Mouse (Mus musculus): ENCODE measurements around the gene Myl9.
A peak's percentile ranks its signal among the peaks of the same experiment; 100 is the strongest.
"Not testable (repeated sequence)": the region's sequence is repeated elsewhere in the genome, so short reads cannot be mapped to it uniquely, and the experiment has no call there.

Gene Myl9

GRCm38 (mm10) chr2:156784016-156784585 is 8.9 kb downstream of the Myl9 start:
- no peak for DNase-seq (ENCODE audit: low read depth, low spot score)

DNA sequence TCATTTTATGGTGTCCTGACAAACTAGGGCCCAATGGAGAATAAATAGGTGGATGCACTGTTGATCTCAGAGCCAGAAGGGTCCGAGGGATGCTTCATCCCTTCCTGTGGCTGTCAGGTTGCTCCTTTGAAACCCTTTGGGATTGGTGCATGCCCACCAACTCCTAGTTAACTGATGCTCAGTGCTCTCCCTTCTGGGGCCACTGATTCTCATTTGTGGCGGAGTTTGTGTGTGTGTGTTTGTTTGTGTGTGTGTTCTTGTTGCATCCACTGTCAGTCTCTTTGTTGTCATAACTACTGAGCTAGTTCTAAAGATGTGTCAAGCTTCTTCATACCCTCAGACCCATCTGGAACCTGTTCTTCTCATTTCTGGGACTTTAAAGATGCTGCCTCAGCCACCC is 9.7 kb downstream of the Myl9 start:
- DNase-seq (ENCODE audit: low read depth, low spot score) = no peak

DNA sequence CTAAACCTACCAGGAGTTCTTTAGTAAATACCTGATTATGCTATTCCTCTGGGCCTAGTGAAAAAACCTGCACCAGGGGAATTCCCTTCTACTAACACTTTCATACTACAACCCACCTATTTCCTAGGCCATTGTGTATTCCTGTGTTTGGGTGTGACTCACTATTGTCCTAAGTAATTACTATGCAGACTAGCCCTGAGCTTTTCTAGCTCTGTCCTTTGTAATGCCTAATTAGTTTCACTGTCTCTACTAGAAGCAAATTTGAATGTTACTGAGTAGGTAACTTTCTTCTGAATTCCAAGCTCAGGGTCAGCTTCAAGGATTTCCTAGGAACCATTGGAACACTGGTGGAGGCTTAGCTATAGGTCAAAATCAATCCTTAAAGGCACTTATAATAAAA is 11.1 kb downstream of the Myl9 start:
- not testable (repeated sequence) for DNase-seq (ENCODE audit: low read depth, low spot score)

DNA sequence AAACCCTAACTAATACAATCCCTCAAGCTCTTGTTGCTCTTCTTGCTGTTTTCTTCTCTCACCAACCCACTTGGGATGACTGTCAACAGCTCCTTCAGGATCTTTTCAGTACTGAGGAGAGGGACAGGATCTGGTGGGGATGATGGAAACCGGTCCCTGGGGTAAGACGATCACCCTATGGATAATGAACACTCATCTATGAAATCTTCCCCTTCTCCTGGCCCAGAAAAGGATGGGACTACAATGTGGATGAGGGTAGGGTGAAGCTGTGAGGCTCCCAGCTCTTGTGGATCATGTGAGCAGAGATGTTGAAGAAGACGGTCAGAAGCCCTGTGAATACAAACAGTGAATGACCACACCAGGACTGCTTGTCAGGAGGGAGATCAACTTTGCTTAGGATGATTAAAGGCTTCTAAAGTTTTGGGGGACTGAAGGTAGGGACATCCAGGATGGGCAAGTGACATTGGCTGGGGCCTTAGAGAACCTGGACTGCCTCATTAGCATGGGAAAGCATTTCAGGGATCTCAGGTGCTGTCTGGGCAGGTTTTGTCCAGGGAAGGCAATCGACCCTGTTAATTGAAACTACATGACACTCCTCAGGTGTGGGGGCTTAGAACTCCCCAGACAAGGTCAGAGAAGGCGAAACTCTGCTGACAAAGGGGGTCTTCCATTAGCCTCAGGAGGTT is 12.0 kb downstream of the Myl9 start:
- DNase-seq (ENCODE audit: low read depth, low spot score) = no peak

DNA sequence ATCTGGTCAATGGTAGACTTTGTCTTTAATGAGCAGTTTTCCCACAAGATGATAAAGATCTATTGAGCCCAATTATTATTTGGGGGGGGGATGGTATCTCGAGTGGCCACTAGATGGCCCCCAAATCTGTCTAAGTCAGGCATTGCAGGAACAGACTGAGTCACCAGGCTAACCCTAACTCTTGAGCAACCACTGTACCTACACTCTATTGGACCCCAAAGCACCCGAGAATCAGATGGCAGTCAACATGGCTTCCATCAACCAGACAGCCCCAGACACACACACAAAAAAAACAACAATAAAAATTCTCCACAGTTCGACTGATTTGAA is 12.5 kb downstream of the Myl9 start:
- DNase-seq (ENCODE audit: low read depth, low spot score) = no peak

- no peak for DNase-seq (ENCODE audit: low read depth, low spot score)
These were observed 13.6 kb downstream of the Myl9 start for GRCm38 (mm10) chr2:156788836-156789235.

DNA sequence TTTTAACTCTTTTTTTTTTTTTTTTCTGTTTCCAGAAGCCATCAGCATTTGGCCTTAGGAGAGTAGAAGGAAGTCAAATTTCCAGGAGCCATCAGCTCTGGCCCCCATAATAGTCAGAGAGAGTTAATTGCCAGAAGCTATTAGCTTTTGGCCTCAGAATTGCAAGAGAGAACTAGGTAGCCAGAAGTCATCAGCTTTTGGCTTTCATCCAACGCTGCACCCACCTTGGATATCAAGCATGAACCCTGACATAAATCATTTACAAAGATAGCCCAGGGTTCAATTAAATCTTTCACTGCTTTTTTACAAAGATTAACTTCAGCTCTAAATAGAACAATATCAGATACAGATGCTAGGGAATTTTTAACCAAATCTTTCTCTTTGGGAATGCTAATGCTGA is 23.3 kb downstream of the Myl9 start:
- DNase-seq (ENCODE audit: low read depth, low spot score) = no peak

GRCm38 (mm10) chr2:156801045-156801444 is 25.8 kb downstream of the Myl9 start:
- DNase-seq (ENCODE audit: low read depth, low spot score) = no peak

DNA sequence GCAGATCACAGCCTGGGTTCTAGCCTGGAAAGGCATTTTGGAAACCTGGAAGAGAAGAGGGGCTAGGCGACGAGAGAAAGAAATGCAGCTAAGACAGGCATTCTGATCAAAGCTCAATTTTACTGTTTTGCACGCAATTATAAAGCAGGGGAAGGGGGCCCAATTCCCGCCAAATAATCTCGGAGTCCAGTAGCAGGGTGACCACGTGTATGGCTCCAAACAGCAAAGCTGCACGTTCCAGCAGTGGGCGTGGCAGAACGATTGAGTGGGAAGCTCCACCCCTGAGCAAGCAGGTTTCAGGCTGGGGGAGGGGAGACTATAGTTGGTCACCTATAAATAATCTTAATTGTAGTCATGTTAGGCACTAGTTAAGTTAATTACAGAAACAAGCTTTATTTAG is 26.9 kb downstream of the Myl9 start:
- DNase-seq (ENCODE audit: low read depth, low spot score) = not testable (repeated sequence)

DNA sequence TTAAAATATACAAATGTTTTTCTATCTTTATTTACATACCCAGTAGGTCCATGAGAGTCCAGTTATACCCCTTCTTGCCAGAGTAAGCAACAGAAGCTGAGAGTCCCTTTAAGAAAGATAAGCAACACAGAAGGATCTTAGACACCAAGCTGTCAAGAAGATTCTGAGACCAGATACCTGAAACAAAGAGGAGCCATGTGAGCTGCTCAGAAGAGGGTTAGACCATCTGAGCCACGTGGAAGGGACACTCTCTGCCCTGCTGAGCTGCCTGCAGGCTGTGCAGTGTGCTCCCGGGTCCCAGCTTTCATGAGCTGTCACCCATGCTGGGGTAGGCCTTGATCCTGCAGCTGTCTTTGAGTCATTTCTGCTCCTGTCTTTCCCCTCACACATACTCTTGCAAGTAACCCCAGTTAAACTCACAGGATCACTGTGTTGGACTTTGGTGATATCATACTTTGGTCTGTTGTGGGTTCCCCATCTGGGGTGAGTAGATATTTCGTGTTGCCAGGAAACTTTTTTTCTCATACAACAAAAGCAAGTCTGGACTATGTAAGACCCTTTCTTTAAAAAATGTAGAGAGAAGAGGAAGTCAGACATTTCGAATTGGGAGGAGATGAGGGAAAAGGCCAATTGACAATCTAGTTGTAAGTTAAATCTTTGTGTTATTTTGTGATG is 28.6 kb downstream of the Myl9 start:
- DNase-seq (ENCODE audit: low read depth, low spot score) = no peak

GRCm38 (mm10) chr2:156804589-156804988 is 29.4 kb downstream of the Myl9 start:
- no peak for DNase-seq (ENCODE audit: low read depth, low spot score)

- DNase-seq (ENCODE audit: low read depth, low spot score) = no peak
These were observed 31.7 kb downstream of the Myl9 start for GRCm38 (mm10) chr2:156806886-156807285.

DNA sequence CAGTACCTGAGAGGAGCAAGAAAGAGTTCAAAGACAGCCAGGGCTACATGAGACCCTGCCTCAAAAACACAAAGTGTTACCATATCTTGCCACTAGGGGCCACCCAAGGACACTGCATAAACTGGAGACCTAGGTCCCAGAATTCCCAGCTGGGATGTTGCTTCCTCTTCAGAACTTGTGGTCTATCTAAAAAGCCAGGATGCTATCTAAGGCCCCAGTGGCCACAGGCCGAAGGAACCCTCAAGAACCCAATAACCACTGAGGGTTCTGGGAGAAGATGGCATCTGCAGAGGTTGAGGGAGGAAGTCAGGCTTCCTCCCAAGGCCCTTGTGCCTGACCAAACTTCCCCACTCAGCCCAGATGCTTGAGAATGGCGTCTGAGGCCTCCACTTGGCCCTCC is 34.4 kb downstream of the Myl9 start:
- DNase-seq (ENCODE audit: low read depth, low spot score) = peak; percentile 83

DNA sequence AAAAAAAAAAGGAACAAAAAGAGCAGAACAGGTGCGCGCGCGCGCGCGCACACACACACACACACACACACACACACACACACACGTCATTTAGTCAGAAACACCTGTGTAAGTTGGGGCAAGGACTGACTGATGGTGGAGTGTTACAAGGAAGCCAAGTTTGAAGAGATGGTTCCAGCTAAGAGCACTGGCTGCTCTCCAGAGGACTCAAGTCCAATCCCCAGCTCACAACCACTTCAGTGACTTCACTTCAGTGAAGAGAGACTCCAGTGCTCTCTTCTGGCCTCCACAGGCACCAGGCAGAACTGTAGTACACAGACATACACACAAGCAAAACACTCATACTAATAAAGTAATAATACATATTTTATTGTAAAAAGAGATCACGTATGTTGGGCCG is 35.5 kb downstream of the Myl9 start:
- no peak for DNase-seq (ENCODE audit: low read depth, low spot score)

DNA sequence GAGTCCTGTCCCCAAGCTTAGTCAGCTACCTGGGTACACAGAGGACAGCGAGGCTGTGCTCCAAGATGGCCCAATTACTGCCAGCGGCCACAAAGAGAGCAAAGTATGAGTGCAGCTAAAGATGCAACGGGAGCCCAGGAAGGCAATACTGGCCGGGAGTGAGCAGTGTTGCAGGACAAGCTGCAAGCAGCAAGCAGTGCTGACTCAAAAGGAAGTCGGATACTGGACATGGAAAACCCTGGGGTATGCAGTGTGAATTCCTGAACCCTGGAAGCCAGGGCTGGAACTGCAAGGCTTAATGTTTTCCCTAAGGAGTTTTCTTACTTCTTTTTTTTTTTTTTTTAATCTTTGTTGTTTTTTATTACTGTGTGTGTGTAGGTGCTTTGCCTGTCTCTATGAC is 36.3 kb downstream of the Myl9 start:
- no peak for DNase-seq (ENCODE audit: low read depth, low spot score)

- peak; percentile 74 for DNase-seq (ENCODE audit: low read depth, low spot score)
These were observed 39.2 kb downstream of the Myl9 start for GRCm38 (mm10) chr2:156814344-156814801.

GRCm38 (mm10) chr2:156814893-156815292 is 39.7 kb downstream of the Myl9 start:
- DNase-seq (ENCODE audit: low read depth, low spot score) = no peak

GRCm38 (mm10) chr2:156815412-156815811 is 40.2 kb downstream of the Myl9 start:
- DNase-seq (ENCODE audit: low read depth, low spot score) = no peak

DNA sequence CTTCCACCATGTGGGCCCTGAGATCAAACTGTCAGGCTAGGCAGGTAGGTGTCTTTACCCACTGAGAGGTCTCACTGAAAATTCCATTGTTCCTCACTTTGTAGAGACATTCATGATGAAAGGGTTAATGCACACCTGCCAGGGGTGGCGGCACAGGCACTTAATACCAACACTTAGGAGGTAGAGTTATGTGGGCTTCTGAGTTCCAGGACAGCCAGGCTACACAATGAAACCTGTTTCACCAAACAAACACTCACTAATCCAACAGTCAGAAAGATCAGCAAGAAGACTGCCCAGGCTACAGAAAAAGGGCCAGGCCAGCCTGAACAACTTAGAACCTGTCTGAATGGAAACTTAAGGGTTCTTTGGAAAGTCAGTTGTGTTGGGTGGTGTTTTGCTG is 40.9 kb downstream of the Myl9 start:
- no peak for DNase-seq (ENCODE audit: low read depth, low spot score)

GRCm38 (mm10) chr2:156825128-156825527 is 49.9 kb downstream of the Myl9 start:
- DNase-seq (ENCODE audit: low read depth, low spot score) = not testable (repeated sequence)
